Mouse (Mus musculus) layer of hippocampus, postnatal 25 days (tissue): Measurements from ENCODE around the gene Fabp2. TPM values are rescaled to one million over a fixed set of nuclear protein-coding genes. Genes with fewer than 3 reads are reported as not detected.
"Not testable (repeated sequence)": the region's sequence is repeated elsewhere in the genome, so short reads cannot be mapped to it uniquely, and the experiment has no call there.

Source experiments
- DNase-seq, 2 experiments: peaks; one replicate each; pipeline ENCODE4 v3.0.0; 2022; ENCODE audit warnings: mixed read lengths in 2 of 2, low spot score in 1 of 2; ENCODE audit errors: extremely low spot score in 1 of 2
- total RNA-seq, 2 experiments: library from RNA; stranded (reverse); gene quantifications; 2 replicates each; pipeline ENCODE4 v1.2.3; 2021

Gene Fabp2
- total RNA-seq, 2 experiments from 2014 or later = not detected

GRCm38 (mm10) chr3:122919260-122919659 lies 24.4 kb downstream of the Fabp2 start, which contains the start of gene Gm10959:
TSS of gene Gm10959 (minus strand) at chr3:122919360.
- DNase-seq = no peak

GRCm38 (mm10) chr3:122920572-122921435 lies 25.9 kb downstream of the Fabp2 start:
- no peak for DNase-seq

- no peak for DNase-seq
Observed at GRCm38 (mm10) chr3:122921676-122922527, 27.0 kb downstream of the Fabp2 start.

- DNase-seq = no peak
Observed at GRCm38 (mm10) chr3:122923147-122923546, 28.3 kb downstream of the Fabp2 start.

GRCm38 (mm10) chr3:122924009-122924914 lies 29.4 kb downstream of the Fabp2 start, which contains the start of gene 1810037I17Rik:
TSS of gene 1810037I17Rik (plus strand) at chr3:122924203.
- peak; percentile 91 to 93 for DNase-seq

- DNase-seq = no peak
Observed at GRCm38 (mm10) chr3:122929723-122930122, 34.9 kb downstream of the Fabp2 start.

- DNase-seq = no peak
Observed at GRCm38 (mm10) chr3:122932466-122932865, 37.6 kb downstream of the Fabp2 start.

- DNase-seq = not testable (repeated sequence)
Observed at GRCm38 (mm10) chr3:122937176-122937575, 42.3 kb downstream of the Fabp2 start.

- DNase-seq = peak in 1 of 2 experiments; percentile 57
Observed at GRCm38 (mm10) chr3:122939215-122939614, 44.3 kb downstream of the Fabp2 start.

- DNase-seq = no peak
Observed at GRCm38 (mm10) chr3:122943387-122943890, 48.6 kb downstream of the Fabp2 start.

Other genes with a start within 250 kb of the Fabp2 start
- gene Pde5a, start 166.1 kb upstream of the Fabp2 start, total RNA-seq = 1 to 10 TPM; 7.8 to 9.7 TPM
- gene Gm10959, start 24.3 kb downstream of the Fabp2 start, total RNA-seq = not detected
- 10 to 100 TPM; 51.5 to 57.3 TPM for gene 1810037I17Rik, start 29.1 kb downstream of the Fabp2 start, total RNA-seq
- 10 to 100 TPM; 22.4 to 25.4 TPM for gene Usp53, start 89.4 kb downstream of the Fabp2 start, total RNA-seq
- gene Myoz2, start 139.9 kb downstream of the Fabp2 start, total RNA-seq = under 1 TPM in 1 of 2 experiments, not detected in 1; 0.30 TPM